Mouse (Mus musculus): ENCODE data around the gene Wdr74.
"Not testable (repeated sequence)": the region's sequence is repeated elsewhere in the genome, so short reads cannot be mapped to it uniquely, and the experiment has no call there.

The Wdr74 gene

DNA sequence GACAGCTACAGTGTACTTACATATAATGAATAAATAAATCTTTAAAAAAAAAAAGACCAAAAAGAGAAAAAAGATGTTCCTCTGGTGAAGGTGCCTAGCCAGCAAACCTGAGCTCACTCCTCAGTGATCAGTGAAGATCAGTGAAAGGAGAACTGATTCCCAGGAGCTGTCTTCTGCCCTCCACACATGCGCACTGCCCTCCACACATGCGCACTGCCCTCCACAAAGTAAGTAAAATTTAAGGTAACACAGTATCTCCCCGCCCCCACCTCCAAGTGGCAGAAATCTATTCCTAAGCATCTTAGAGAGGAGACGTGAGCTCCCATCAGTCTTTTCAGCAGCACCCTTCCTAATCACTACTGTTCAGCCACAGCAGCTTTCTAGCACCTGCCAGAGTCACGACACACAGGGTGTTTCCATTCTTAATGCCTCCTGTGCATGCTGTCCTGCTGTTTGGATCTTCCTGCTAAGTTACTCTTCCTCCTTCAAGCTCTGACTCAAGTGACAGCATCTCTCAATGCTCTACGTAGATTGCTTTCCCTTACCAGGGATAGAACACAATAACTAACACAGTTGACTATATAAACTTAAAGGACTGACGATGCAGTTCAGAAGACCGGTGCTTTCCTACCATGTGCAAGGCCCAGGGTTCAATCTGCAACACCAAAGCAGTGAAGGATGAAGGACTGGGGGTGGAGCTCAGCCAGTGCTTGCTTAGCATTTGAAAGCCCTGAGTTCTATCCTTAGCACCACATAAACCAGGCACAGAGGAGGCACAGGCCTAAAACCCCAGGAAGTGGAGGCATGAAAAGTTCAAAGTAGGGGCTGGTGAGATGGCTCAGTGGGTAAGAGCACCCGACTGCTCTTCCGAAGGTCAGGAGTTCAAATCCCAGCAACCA is 19.5 kb upstream of the Wdr74 start:
- DNase-seq (ENCODE audit: low spot score) = no peak

GRCm38 (mm10) chr19:8716767-8717475 is 18.7 kb upstream of the Wdr74 start:
- no peak for DNase-seq (ENCODE audit: low spot score)

DNA sequence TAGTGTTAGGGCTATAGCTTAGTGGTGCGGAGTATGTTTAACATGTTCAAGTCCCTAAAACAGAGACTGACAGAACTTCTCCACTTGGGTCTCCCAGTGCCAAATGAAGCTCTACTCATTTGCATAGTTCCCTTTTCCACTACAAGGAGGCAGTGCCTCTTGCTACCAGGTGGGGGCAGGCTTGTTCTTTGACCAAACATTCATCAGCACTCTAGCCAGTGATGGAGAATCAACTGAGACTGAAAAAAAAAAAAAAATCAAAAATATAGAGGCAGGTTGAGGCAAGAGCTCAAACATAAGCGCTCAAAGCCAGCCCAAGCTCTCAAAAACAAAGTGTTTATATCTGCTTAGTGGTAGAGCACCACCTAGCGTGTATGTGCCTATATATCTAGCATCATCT is 17.3 kb upstream of the Wdr74 start:
- DNase-seq (ENCODE audit: low spot score) = peak; percentile 82

DNA sequence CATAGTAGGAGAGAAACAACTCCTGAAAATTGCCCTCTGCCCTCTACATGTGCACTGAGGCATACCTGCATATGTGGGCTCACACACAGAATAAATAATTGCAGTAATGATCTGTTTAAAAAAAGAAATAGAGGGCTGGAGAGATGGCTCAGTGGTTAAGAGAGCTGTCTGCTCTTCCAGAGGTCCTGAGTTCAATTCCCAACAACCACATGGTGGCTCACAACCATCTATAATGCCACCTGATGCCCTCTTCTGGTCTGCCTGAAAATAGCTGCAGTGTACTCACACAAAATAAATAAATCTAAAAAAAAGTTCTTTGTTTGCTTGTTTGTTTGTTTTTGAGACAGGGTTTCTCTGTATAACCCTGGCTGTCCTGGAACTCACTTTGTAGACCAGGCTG is 16.6 kb upstream of the Wdr74 start:
- not testable (repeated sequence) for DNase-seq (ENCODE audit: low spot score)

GRCm38 (mm10) chr19:8721378-8721777 is 14.2 kb upstream of the Wdr74 start:
- DNase-seq (ENCODE audit: low spot score) = no peak

DNA sequence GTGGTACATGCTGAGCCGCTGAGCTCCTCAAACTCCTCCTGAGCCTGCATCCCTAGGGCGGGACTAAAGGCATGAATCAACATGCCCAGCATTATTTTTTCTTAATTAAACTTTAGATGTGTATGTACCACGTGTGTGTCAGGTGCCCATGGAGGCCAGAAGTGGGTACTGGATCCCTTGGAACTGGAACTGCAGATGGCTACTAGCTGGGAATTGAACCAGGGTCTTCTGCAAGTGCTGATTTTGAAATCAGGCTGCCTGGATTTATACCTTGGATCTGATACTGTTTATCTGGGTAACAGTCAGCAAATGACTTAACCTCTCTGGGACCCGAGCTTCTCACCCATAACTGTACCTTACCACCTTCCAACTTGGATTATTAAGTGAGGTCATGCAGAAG is 13.6 kb upstream of the Wdr74 start:
- no peak for DNase-seq (ENCODE audit: low spot score)

DNA sequence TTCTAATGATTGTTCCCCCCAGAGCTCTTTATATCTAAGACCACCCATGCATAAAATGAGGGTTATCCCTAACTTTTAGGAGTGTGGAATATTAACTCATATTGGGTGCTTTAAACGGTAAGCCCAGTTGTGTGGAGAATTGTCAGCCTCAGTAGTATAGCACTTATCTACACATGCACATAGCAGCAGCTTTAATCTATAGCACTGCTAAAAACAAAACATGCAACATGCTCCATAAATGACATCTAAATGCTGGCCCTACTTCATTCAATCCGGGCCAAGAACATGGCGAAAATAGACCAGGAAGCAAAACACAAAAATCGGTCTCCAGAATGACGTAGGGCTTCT is 13.1 kb upstream of the Wdr74 start:
- DNase-seq (ENCODE audit: low spot score) = no peak

- DNase-seq (ENCODE audit: low spot score) = peak; percentile 97
Measured at GRCm38 (mm10) chr19:8722907-8723573, 12.6 kb upstream of the Wdr74 start, which contains the start of gene Slc3a2. TSS of gene Slc3a2 (minus strand) at chr19:8723369.

DNA sequence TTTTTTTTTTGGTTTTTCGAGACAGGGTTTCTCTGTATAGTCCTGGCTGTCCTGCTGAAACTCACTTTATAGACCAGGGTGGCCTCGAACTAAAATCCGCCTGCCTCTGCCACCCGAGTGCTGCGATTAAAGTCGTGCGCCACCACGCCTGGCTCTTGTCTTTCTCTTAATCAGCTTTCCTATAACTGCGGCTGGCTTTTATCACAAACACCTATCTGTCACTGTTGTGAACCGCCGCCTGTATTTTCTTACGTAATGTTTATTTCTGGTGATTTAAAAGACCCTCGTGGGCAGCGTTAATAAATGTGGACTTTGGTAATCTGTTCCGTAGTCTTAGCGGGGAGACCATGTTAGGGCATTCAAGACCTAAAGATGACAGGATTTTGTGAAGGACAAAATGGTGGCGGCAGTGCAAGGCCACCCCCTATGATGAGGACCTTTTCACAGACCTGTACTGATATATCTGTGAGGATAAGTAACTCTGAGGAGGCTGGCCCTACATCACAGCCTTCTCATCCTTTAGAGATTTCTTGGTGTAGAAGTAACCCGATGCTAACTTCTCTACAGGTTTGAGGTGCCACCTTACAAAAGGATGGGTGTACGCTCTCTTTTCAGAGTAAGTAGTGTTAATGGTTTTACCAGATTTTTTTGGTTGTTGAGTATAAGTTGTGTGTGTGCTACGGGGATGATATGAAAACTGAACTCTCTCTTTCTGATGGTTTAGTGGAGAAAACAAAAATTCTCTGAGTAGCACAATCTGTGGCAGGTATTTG is 11.9 kb upstream of the Wdr74 start:
- DNase-seq (ENCODE audit: low spot score) = no peak

GRCm38 (mm10) chr19:8724392-8724791 is 11.2 kb upstream of the Wdr74 start:
- no peak for DNase-seq (ENCODE audit: low spot score)

- DNase-seq (ENCODE audit: low spot score) = no peak
Measured at GRCm38 (mm10) chr19:8725081-8725613, 10.5 kb upstream of the Wdr74 start.

DNA sequence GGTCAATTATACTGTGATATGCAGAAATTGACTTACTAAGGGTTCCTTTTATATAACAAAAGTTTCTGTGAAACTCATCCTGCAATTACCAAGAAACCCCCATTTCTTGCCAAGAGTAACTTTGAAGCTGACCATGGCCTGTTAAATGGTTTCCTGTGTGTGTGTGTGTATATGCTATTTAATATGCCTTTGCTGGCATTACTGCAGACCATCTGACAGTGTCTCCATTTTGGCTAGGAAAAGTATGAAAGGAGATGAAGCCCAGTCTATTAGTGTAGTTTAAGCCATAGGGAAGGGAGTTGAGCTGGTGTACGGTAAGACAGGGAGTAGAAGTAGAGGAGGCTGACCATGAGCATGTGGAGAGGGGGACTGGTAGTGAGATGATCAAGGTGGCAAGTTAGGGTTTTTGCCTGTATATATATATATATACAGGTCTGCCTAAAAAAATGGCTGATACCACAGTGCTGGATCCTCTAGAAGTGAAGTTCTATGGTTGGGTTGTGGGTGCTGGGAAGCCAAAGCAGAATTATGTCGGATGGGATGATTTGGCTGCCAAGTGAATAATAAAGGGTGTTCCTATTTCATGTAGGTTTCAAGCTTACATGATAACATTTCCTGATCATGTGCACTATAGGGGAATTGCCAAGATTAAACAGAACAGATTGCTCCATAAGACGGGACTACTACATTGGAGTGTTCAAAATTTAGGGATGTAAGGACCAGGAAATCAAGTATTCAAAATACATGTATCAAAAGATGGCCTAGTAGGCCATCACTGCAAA is 8.8 kb upstream of the Wdr74 start:
- no peak for DNase-seq (ENCODE audit: low spot score)

GRCm38 (mm10) chr19:8727495-8728114 is 8.0 kb upstream of the Wdr74 start:
- no peak for DNase-seq (ENCODE audit: low spot score)

DNA sequence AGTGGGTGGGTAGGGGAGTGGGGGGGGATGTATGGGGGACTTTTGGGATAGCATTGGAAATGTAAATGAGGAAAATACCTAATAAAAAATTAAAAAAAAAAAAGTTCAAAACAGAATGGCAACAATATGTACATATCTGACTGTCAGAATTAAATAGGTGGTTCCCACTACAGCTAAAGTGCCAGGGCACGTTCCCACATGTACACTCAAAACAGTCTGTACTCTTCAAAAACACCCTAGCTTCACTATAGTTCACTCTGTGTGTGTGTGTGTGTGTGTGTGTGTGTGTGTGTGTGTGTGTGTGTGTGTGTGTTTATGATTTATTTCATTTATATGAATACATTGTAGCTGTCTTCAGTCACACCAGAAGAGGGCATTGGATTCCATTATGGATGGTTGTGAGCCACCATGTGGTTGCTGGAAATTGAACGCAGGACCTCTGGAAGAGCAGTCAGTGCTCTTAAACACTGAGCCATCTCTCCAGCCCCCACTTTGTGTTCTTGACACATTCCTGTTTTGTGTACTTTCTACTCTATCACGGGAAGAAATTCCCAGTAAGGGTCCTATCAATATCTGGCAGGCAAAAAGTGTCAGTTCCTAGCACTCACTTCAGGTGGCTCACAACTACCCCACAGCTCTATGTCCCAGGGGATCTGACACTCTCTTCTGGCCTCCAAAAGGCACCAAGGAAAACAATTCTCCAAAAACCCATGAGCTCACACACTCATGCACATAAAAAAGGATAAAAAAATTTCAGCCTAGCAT is 7.1 kb upstream of the Wdr74 start:
- DNase-seq (ENCODE audit: low spot score) = not testable (repeated sequence)

- no peak for DNase-seq (ENCODE audit: low spot score)
Measured at GRCm38 (mm10) chr19:8734334-8734733, 1.3 kb upstream of the Wdr74 start.

DNA sequence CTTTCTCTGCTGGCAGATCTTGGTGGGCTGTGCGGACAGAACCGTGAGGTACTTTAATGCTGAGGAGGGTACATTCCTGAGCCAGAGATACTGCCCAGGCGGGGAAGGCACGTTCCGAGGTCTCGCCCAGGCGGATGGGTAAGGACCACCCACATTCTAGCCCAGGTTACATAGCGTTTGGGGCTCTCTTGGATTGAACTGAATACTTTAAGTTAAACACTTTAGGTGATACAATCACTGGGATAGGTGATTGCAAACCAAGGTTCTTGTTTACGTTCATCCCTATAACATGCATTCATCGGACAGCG is 487 bp downstream of the Wdr74 start:
- no peak for DNase-seq (ENCODE audit: low spot score)

DNA sequence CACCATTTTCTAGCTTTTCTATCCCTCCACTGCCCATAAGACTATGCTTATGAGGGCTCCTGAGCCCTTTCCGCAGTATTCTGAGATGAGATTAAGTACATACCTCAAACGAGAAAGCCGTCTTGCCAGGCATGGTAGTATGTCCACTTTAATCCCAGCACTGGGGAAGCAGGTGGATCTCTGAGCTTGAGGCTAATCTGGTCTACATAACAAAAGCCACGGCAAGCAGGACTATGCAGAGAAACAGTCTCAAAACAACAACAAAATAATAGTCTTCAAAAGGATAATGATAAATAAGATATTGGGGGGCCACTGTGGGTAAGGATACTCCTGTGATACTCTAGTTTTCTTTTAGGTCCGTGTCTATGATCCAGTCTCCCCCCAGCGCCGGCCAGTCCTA is 3.3 kb downstream of the Wdr74 start:
- no peak for DNase-seq (ENCODE audit: low spot score)

DNA sequence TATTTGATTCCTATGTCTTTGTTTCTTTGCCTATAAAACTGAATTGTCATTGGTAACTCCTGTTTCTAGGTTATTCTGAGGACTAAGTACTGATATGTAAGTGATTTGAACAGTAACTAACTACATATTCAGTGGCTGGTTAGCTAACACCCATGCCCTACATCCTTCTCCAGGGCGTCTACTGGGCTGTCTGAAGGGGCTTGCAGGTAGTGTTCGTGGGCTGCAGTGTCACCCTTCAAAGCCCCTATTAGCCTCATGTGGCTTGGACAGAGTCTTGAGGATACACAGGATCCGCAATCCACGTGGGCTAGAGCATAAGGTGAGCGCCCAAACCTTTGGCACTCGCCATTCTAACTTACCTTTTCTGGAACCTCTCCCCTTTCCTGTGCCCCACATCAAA is 4.0 kb downstream of the Wdr74 start:
- DNase-seq (ENCODE audit: low spot score) = no peak

GRCm38 (mm10) chr19:8740603-8741002 is 5.0 kb downstream of the Wdr74 start, which contains the start of gene 1700092M07Rik:
TSS of gene 1700092M07Rik (plus strand) at chr19:8740718.
- no peak for DNase-seq (ENCODE audit: low spot score)

All from c-Kit-positive CD71-positive TER-119-positive erythroid progenitor cells, embryonic 14.5 days (primary cell).